Mouse (Mus musculus) C2C12 (cell line): ENCODE results near the gene Aqp1.

ENCODE experiments used
- CEBPB ChIP-seq: IDR thresholded peaks from one replicate; pipeline ENCODE4 v1.6.1; 2011; ENCODE audit warnings: low read depth, mild to moderate bottlenecking, control low read depth, moderate library complexity
- CTCF ChIP-seq: IDR thresholded peaks from one replicate; pipeline ENCODE4 v1.5.1; 2011; ENCODE audit not compliant: control insufficient read depth, insufficient read depth, insufficient read length
- FOSL1 ChIP-seq: IDR thresholded peaks from one replicate; pipeline ENCODE4 v1.8.0; 2011; ENCODE audit warnings: mild to moderate bottlenecking, low read length; ENCODE audit not compliant: poor library complexity, insufficient read depth, severe bottlenecking
- MAX ChIP-seq: IDR thresholded peaks from one replicate; pipeline ENCODE4 v1.6.1; 2011; ENCODE audit warnings: mild to moderate bottlenecking, control low read depth
- MYOD1 ChIP-seq: IDR thresholded peaks from one replicate; pipeline ENCODE4 v1.6.1; 2011; ENCODE audit warnings: low read depth; ENCODE audit not compliant: control insufficient read depth, insufficient read length
- MYOG ChIP-seq: IDR thresholded peaks from one replicate; pipeline ENCODE4 v1.6.1; 2011; ENCODE audit not compliant: control insufficient read depth, insufficient read length; ENCODE audit errors: extremely low read depth
- USF1 ChIP-seq: IDR thresholded peaks from one replicate; pipeline ENCODE4 v1.6.1; 2011; ENCODE audit warnings: low read depth, mild to moderate bottlenecking, control low read depth, moderate library complexity

GRCm38 (mm10) chr6:55338077-55338476, 1.8 kb downstream of the Aqp1 start:
- TF ChIP-seq MYOD1 (no peak), CTCF (no peak), USF1 (no peak), MAX (no peak), CEBPB (no peak), MYOG (no peak), FOSL1 (no peak)
